Mouse (Mus musculus): Measurements from ENCODE around the gene Fam227a. TPM values are rescaled to one million over a fixed set of nuclear protein-coding genes. Genes with fewer than 3 reads are reported as not detected.

Gene Fam227a
- total RNA-seq, 2 experiments from 2014 or later: 1.4 to 2.1 TPM

DNA sequence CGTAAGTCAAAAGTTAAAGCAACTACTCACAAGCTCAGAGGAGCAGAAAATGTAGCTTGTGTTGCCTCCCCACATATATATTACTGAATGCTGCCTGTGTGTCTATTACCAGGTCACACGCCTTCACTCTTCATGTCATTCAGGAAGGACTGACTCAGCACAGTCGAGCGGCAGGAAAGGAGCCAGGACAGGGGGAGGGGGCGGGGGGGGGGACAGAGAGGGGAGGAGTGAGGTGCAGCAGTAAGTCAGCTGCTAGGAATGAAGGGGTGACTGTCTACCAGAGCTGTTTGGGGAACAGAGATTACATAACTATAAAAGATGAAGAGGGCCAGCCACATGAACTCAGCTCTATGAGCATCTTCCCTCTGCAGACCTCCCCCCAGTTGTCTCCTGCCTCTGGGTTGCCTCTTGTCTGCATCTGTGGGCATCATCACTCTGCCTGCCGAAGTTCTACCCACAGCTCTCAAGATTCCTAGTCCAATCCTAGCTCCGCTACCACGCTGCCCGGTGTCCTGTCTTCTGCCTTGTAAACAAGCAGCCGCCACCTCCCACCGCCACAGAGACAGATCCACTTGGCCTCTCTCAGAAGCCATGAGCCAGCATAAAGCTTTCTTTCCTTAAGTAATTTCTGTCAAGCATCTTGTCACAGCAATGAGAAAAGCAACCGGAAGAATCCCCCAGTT, 17.5 kb downstream of the Fam227a start:
- intact Hi-C loops (cut with DNase I): no loop called here
- DNase-seq: no peak

DNA sequence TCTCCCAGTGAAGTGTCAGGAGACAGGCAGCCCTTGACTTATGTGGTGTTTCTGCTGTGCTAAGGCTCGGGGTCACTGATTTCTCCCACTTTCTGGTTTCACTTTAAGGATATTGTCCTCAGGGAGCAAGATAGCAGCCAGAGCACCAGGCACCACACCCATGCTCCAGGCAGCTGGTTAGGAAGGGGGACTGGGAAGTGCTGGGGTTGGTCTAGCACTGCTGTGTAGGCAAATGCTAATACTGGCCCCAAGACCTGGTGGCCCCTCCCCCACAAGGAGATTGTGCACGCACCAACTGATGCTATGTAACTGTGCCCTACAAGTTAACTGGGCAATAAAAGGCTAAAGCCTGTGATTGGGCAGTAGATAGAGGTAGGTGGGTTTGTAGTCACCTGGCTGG, 28.3 kb downstream of the Fam227a start:
- intact Hi-C loops (cut with DNase I): no loop called here
- DNase-seq: no peak

DNA sequence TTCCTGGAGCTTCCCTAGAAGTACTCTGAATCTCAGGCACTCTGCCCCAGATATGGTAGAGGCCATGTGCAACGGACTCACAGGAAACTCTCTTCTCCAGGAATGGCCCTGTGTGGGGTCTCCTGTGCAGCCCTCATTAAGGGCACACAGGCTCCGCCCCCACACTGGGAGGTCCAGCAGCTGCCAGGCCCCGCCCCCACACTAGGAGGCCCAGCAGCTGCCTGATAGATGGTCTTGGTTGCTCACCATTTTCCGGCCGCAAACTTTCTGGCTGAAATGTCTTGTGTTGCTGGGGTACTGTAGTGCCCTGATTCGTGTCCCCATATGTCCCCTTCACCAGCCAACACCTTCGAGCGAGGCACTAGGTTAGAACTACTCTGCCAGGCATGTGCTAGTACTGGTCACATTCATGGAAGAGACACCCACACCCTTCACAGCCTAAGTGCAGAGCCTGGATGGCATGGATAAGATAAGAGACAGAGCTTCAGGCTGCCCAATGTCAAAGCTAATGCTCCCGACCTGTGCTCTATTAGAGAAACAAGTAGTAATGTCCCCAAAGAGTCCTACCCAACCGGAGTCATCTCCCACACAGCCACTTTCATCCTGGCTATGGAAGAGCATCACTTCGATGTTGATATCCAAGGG, 38.9 kb downstream of the Fam227a start:
- DNase-seq: no peak
- intact Hi-C loops (cut with DNase I): no loop called here

DNA sequence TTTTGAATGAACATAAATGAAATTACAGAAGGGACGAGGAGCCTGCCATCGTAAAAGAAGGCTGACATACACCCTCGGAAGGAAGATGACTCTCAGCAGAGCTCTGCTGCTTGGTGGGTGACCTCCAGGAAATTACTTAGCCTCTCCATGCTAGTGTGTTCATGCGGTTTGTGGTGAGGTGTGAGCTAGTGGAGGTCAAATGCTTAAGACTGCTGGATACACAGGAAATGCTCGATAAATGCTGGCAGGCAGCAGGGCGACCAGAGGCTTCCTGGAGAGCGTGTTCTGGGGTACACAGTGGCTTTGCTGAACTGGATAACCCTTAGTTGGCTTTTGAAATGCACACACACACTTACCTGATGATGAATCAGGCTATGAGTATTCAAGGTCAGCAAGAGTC, 40.3 kb downstream of the Fam227a start:
- no peak for DNase-seq
- intact Hi-C loops (cut with DNase I): no loop called here

DNA sequence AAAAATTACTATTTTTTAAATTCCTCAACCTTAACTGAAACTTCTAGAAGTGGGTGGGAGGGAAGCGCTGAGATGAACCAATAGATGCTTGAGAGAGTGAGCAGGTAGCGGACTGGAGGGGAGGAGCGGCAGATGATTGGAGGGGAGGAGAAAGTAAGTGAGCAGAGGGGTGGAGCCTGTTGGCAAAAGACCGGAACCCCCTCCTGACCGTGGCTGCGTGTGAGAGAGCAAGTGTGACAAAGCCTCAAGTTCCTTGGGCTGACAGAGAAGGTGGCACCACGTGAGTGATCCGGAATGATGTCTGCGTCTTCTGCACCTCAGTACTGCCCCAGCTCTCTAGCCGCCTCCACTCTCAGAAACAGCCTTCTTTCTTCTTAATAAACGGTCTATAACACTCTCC, 41.6 kb downstream of the Fam227a start:
- intact Hi-C loops (cut with DNase I): no loop called here
- no peak for DNase-seq

GRCm38 (mm10) chr15:79616729-79617128, 42.0 kb downstream of the Fam227a start:
- intact Hi-C loops (cut with DNase I): no loop called here
- DNase-seq: no peak

GRCm38 (mm10) chr15:79615501-79615900, 43.3 kb downstream of the Fam227a start:
- intact Hi-C loops (cut with DNase I): no loop called here
- no peak for DNase-seq

DNA sequence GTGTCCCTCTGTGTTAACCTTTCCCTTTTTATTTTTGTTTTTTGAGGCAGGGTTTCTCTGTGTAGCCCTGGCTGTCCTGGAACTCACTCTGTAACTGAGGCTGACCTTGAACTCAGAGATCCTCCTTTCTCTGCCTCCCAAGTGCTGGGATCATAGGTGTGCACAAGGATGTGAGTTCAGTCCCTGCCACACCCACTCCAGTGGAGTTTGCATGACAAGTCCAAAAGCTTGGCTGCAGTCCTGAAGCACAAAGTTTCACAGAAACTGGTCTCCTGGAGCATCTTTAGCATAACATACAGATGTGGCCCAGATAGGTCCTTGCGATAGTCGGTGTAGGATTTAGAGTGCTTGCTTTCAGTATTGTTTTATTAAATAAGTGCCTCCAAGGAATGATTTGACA, 49.5 kb downstream of the Fam227a start:
- intact Hi-C loops (cut with DNase I): loop anchor here (5.0 kb wide), 2 partner anchors 137 to 387 kb away; no protein-coding TSS in a partner anchor
- no peak for DNase-seq

DNA sequence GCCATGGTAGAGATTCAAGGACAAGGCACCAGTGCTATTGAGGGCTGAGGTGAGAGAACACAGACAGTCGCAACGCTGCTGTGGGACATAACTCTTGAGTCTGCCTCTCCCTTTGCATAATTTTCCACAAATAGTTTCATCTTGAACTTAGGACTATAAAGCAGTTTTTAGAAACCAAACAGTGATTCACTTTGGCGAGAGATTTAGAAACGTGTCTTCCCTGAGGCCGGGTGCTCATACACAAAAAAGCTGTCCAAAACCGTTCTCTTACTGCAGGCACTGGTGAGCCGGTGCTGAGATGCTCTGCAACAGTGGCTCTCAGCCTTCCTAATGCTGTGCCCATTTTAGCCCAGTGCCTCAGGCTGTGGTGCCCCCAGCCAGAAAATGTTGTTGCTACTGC, 50.5 kb downstream of the Fam227a start:
- DNase-seq: no peak
- intact Hi-C loops (cut with DNase I): loop anchor here (5.0 kb wide), 2 partner anchors 136 to 386 kb away; no protein-coding TSS in a partner anchor

DNA sequence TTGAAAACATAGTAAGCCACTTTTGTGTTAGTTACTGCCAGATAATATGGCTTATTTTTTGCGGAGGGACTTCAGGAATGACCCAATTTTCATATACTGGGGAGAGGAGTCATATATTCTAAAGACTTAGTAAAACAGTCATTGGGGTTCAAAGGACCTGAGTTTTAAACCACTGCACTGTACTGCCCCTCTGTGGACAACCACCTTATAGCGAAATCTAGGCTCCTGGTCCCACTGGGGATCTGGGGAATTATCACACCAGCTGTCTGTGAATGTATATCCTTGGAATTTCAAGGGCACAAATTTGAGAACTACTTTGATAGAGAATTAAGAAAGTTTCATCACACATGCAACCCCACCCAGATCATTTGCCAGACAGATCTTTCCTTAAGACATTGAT, 51.0 kb downstream of the Fam227a start:
- intact Hi-C loops (cut with DNase I): loop anchor here (5.0 kb wide), 2 partner anchors 135 to 385 kb away; no protein-coding TSS in a partner anchor
- peak in 1 of 2 experiments; percentile 25 for DNase-seq

- no peak for DNase-seq
- intact Hi-C loops (cut with DNase I): loop anchor here (5.0 kb wide), 2 partner anchors 134 to 384 kb away; no protein-coding TSS in a partner anchor
These were observed 52.6 kb downstream of the Fam227a start for GRCm38 (mm10) chr15:79606161-79606560.

- peak; percentile 51 to 62 for DNase-seq
- intact Hi-C loops (cut with DNase I): loop anchor here (5.0 kb wide), 2 partner anchors 133 to 383 kb away; no protein-coding TSS in a partner anchor
These were observed 53.6 kb downstream of the Fam227a start, which contains the start of gene Dmc1 for GRCm38 (mm10) chr15:79604990-79605665. Gene Dmc1 (minus strand): TSS chr15:79605109.

GRCm38 (mm10) chr15:79600176-79600575, 58.6 kb downstream of the Fam227a start:
- no peak for DNase-seq
- intact Hi-C loops (cut with DNase I): no loop called here

DNA sequence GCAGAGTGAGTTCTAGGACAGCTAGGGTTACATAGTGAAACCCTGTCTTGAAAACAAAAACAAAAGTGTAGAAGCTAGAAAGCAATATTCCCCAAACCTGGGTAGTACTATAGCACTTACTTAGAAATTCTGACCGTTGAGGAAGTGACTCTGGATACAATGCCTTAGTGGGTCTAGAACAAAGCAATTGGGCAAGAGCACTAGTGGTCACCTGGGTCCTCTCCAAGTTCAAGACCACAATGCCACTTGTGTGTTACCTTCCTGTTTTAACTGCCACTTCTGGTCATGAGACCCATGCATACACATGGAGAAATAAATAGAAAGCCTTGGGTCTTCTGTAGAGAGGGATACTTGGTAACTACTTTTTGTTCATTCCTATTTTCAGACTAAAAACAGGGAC, 60.0 kb downstream of the Fam227a start:
- intact Hi-C loops (cut with DNase I): no loop called here
- DNase-seq: no peak

DNA sequence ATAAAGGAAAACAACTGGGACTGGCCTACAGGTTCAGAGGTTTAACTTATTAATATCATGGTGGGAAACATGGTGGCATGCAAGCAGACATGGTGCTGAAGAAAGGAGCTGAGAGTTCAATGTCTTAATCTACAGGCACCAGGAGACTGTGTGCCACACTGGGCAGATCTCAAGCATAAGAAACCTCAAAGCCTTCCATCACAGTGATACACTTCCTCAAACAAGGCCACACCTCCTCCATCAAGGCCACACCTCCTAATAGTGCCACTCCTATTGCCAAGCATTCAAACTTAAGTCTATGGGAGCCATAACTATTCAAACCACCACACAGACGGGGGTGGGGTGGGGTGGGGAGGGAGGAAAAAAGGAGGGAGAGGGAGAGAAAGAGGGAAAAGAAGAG, 77.2 kb downstream of the Fam227a start:
- DNase-seq: no peak
- intact Hi-C loops (cut with DNase I): no loop called here

GRCm38 (mm10) chr15:79577671-79578426, 80.9 kb downstream of the Fam227a start:
- intact Hi-C loops (cut with DNase I): no loop called here
- DNase-seq: no peak

DNA sequence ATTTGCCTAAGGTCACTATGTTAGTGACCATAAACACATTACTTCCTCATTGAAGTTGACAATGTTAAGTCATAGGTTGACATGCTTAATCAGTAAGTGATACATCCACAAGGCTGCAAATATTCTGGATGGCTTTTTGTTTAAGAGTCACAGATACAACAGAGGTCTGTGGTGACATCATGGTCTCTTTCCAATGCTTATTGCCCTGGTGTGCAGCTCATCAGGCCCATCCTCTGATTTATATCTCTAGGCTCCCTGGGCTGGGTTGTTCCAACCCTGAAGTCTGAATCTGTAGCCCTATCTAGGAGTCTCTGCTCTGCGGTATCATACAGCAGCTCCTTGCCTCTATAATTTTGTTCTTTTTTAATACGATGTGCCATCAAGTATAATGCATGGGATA, 81.8 kb downstream of the Fam227a start:
- no peak for DNase-seq

DNA sequence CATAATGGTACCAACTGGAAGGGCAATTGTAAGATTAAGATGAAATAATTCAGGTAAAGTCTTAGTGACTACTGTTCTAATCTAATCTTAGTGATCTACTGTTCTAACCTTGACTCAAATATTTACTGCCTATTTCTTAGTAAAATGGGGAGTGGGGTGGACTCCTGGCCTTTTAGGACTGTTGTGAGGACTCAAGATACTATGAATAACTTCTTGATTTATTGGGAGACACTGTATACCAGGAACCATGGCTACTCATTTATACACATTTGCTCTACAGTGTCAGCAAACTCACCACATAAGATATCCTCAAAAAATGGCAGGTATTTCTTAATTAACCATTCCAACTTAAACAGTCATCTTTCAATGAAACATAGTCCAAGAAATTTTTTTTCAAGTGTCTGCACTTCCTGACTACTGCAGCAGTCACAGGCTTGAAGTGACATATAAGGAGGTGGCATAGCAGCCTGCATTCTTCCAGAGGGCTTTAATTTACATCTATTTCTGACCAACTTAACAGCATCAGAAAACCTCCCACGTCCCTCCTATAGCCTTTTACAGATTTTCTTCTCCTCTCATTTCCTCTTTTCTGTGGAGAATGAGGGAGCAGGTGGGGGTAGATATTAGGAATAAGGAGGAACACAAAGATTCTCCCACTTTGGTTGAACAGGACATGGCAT, 83.1 kb downstream of the Fam227a start:
- intact Hi-C loops (cut with DNase I): no loop called here
- no peak for DNase-seq

More for the DNA sequence above, 81.8 kb downstream of the Fam227a start:
- intact Hi-C loops (cut with DNase I): no loop called here

DNA sequence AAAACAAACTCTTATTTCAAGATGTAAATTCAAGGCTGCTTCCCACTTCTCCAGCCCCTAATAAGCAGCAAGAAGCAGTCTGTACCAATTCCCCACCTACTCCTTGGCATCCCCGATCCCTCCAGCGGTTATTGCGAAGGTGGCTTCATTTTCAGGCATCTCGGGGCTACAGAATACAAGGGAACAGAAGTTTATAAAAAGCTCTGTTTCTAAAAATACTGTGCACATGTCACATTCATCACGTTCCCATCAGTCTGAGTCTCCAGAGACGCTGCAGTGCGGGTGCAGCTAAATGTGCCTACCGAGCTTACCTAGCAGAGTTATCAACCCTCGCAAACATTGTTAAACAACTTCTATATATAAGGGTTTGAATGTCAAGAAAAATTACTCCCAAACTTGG, 96.3 kb downstream of the Fam227a start:
- DNase-seq: no peak
- intact Hi-C loops (cut with DNase I): no loop called here

DNA sequence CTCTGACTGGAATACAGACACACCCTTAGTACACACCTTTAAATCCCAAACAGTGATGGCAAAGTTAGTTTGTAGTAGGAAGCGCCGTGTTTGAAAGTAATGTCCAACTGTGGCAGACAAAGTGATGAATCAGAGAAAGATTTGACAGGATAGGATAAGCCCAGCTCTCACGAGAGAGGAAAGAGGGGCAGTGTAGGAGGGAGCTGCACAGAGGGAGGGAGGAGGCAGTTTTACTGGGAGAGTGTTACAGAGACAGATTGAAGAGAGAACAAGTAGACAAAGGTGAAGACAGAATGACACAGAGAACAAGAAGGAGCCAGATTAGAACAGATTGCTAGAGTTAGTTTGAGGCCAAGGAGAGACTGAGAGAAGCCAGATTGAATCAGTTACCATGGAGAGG, 99.1 kb downstream of the Fam227a start:
- intact Hi-C loops (cut with DNase I): no loop called here
- DNase-seq: no peak
